Mouse (Mus musculus) right cerebral cortex, adult 2 months (tissue): Measurements from ENCODE around the gene Pitpna.

Experiments used
- DNase-seq, 2 experiments: peaks; one replicate each; pipeline ENCODE4 v3.0.0; 2021 to 2022; ENCODE audit warnings: low spot score in 2 of 2

Pitpna gene

DNA sequence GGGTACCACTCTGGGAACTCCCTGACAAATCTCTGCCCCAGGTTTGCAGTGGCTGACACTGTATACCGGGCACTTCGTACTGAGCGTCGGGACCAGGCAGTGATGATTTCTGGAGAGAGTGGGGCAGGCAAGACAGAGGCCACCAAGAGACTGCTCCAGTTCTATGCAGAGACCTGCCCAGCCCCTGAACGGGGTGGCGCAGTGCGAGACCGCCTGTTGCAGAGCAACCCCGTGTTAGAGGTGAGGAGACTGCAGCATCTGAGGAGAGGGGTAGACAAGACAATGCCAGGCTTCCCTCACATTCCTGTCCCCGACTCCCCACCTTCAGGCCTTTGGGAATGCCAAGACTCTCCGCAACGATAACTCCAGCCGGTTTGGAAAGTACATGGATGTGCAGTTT lies 70.4 kb downstream of the Pitpna start:
- no peak for DNase-seq

DNA sequence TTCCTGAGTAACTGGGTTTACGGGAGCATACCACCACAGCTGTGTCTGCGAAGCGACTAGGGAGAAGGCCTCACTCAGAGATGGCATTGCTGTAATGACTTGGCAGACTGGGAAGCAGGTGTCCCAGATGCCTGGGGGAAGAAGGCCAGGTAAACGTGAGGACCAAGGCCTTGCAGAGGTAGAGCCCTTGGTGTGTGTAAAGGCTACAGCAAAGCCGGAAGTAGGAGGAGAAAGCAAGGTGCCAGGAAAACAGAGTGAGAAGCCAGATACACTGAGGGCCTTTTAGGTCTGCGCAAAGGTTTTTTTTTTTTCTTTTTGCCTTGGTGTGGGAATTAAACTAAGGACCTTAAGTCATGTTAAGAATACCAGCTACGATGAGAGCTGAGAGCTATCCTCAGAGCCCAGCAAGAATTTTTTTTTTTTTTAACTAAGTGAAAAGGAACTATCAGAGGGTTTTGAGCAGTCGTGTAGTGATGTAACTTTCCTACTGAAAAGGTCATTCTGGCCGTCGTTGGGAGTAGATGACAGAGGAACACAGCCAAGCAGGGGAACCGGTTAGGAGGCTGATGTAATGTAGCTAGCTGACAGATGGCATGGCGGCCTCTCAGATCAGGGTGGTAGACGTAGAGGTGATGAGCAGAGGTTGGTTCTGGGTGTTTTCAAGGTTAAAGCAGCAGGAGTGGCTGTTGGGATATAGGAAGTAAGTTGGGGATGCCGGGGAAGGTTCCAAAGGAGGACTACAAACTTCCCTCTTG lies 71.3 kb downstream of the Pitpna start:
- DNase-seq: no peak

DNA sequence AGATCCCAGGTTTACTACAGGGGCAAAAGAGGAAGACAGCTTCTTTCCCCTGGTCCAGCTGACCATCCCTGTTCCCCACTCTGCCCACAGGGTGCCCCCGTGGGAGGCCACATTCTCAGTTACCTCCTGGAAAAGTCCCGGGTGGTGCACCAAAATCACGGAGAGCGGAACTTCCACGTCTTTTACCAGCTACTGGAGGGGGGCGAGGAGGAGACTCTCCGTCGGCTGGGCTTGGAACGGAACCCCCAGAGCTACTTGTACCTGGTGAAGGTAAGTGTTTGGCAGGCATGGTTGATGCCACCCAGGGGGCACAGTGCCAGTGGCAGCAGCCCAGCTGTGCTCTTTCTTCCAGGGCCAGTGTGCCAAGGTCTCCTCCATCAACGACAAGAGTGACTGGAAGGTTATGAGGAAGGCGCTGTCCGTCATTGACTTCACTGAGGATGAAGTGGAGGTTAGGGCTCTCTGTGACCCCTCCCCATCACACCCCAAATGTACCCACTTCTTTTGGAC lies 72.2 kb downstream of the Pitpna start:
- DNase-seq: no peak

DNA sequence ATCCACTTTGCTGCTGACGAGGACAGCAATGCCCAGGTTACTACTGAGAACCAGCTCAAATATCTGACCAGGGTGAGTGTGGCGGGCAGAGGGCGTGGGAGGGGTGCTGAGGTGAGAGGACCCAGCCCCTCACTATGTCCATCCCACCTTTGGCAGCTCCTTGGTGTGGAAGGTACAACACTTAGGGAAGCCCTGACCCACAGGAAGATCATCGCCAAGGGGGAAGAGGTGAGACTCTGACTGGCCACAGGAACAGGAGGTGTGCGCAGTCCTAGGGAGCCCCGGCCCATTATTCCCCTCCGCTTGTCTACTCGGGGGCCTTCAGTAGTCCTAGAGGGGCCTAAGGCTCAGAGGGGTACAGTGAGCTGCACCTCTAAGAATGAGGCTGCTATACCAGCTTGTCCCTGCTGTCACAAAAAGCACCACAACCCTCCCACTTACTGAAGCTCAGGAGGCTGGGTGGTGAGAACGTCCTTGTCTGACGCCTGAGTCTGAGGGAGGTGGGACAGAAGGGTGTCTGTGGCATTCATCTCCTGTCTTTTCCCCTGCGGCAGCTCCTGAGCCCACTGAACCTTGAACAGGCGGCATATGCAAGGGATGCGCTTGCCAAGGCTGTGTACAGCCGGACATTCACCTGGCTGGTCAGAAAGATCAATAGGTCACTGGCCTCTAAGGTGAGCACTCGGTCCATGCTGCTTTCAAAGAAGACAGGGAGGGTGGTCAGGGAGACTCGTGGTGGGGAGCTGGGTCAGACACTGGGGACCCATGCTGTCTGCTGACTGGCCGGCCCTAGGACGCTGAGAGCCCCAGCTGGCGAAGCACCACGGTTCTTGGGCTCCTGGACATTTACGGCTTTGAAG lies 73.3 kb downstream of the Pitpna start:
- no peak for DNase-seq

DNA sequence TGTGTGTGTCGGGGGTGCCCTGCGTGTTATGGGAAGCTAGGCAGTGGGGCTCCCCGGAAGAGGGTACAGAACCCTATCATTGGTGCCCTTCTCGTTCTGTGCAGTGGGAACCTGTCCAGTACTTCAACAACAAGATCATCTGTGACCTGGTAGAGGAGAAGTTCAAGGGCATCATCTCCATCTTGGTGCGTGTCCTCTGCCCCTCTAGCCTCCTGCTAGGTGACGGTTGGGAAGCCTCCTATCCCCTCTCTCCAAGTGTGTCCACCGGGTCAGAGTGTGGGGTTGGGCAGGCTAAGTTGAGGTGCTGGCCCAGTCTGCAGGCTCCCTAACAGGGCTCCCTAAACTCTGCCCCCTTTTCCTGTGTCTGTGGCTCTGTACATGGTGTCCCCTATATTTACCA lies 74.2 kb downstream of the Pitpna start:
- DNase-seq: no peak

DNA sequence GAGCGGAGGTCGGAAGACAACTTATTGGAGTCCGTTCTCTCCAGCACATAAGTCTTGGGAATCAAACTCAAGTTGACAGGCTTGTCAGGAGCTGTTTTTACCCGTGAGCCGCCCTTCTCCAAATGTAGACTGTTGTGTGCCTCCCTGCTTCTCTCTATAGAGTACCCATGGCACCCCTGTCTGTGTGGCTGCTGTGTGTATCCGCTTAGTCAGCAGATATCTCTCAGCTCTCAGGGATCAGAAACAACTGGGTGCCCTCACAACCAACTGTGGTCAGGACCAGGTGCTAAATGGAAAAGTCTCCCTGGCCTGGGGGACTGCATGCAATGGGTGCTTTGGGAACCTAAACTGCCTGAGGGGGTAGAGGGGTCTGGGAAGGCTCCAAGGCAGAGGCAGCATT lies 78.4 kb downstream of the Pitpna start:
- DNase-seq: no peak

DNA sequence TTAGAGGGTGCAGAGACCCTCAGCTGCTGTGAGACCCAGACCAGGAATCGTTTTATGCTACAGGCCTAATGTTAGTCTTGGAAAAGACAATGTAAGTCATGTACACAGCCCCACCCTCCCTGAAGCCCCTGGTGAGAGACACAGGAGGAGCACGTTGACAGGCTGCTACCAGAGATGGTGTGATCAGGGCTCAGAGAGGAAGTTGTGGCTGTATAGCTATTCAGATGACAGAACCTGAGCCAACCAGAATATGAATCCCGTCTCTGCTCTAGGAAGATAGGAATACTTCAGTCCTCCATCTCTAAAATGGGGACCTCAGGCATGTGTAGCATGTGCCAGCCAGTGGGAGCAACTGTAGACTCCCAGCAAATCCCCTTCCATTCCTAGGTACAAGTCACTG lies 80.7 kb downstream of the Pitpna start:
- no peak for DNase-seq

DNA sequence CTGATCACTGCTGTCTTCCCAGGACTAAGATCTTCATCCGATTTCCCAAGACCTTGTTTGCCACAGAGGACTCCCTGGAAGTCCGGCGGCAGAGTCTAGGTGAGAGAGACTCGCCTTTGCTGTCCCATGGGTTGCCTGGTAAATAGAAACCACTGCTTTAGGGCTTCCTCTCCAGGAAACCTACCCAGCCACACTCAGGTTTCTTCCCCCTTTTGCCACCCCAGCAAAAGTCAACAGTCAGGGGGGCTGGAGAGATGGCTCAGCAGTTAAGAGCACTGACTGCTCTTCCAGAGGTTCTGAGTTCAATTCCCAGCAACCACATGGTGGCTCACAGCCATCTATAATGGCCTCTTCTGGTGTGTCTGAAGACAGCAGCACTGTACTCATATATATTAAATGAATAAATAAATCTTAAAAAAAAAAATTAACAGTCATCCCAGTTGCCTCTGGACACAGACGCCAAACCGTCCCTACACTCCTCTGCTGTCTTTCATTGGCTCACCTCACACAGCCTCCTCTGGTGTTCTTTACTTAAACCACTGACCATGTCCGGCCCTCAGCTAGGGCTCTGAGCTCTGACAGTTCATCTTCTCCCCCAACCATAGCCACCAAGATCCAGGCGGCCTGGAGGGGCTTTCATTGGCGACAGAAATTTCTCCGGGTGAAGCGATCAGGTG lies 81.4 kb downstream of the Pitpna start:
- DNase-seq: no peak

DNA sequence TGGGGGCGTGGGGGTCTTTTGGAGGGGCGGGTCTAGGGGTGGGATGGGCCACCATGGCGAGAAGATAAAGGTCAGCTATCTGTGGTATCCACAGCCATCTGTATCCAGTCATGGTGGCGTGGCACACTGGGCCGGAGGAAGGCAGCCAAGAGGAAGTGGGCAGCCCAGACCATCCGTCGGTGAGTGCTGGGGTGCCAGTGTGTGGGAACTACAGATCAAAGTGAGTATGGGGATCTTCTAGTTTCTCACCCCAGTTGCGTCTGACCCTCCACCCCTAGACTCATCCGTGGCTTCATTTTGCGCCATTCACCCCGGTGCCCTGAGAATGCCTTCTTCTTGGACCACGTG lies 81.9 kb downstream of the Pitpna start:
- DNase-seq: no peak

DNA sequence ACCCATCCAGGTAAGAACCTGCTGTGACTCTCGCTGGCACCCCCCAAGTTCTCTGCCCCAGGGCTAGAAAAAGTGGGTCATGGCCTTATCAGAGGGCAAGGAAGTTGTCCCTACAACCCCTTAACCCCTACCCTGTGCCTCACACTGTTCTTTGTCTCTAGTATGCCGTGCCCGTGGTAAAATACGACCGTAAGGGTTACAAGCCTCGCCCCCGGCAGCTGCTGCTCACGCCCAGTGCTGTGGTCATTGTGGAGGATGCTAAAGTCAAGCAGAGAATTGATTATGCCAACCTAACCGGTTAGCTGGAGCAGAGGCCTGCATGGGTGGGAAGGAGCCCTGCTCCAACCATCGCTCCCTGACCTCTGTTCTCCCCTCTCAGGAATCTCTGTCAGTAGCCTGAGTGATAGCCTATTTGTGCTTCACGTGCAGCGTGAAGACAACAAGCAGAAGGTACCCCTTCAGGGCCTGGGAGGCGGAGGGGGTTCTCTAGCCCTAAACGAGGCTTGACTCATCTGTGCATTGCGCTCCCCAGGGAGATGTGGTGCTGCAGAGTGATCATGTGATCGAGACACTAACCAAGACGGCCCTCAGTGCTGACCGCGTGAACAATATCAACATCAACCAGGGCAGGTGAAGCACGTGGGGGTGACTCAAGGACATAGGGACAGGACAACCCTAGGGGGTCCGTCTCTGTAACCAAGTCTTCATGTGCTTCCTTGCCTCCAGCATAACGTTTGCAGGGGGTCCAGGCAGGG lies 83.7 kb downstream of the Pitpna start:
- DNase-seq: no peak

DNA sequence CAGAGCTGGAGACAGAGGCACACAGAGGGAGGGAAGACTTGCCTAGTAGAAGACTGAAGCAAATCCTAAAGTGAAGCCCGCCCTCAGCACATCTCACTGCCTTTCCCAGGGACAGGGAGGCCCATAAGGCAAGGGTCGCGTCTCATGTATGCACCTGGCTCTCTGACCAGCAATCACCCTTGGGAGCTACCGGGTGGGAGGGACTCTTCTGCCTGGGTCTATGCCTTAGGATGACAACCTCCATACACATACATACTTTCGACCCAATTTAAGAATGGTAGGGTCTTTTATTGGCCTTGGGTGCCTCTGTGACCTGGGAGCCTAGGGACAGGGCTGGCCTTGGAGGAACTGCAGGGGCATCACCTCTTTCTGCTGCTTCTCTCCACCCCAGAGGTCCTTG lies 85.5 kb downstream of the Pitpna start:
- DNase-seq: no peak

DNA sequence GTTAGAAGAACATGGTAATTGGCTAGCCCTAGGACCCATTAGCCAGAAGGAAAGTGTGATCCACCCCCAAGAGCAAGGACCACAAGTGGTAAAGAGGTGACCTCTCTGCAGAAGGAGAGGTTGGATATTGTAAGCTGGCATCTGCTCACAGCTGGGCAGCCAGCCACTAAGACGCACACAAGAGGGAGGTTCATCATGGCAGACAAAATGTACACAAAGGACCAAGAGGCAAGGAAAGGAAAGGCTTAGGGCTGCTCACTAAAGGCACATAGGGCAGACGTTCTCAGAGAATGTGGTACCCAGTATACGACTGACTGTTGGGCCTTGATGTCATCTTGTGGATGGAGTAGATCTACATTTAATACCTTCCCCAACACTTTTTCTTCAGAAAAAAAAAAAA lies 87.0 kb downstream of the Pitpna start:
- no peak for DNase-seq

DNA sequence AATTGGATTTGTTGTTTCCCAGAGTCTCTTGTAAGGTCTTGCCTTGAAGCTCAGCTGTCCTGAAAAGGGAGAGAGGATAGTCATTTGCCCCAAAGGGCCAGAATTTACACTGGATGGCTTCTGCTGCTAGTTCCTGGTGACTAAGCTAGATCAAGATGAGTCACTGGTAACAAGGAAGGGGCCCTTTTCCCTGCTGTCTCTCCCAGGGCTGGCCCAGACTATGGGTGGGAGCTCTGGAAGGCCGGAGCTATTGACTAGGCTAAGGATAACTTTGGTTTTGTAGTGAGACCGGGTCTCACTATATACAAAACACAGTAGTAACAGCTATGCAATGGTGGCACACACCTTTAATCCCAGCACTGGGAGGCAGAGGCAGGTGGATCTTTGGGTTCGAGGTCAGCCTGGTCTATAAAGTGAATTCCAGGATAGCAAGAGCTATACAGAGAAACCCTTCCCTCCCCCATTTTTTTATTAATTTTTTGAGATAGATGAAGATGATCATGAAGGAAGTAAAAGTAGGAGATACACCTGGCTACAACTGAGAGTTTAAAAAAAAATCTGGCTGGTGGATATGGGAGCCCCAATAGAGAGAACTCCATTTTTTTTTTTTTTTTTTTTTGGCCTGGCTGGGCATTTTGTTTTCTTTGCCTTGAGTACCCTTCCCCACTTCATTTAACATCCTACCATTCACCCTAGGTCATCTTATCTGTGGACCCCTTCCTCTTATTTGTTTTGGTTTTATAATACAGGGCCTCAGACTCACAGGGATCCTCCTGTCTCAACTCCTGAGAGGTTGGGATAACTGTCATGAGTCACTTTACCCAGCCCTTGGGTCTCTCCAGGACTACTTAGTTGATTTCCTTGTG lies 90.2 kb downstream of the Pitpna start:
- no peak for DNase-seq
